Mouse (Mus musculus): Measurements from ENCODE around the gene Tsku.

DNA sequence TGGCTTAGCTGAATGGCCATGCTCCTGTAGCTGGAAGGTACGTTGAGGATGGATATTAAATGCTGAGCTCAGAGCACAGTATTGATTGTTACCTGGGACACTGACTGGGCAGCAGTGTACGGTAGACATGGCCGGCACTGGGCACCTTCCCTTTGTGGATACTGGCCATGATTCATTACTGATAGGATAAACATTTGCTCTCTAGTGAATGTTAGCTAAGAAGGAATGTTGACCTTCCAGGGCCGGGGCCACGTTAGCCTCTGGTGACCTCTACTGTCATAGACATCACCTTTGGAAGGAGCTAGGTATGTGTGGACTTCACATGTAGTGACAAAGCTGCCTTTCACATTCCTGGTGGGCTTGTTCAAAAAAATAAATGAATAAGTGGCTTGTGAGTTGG is 13.7 kb downstream of the Tsku start:
- TF ChIP-seq CTCF (IDR thresholded peaks at IDR 0.05; ENCODE audit: low read depth, low read length) (no peak), POLR2A (IDR thresholded peaks at IDR 0.05; ENCODE audit: insufficient read depth, low read length) (no peak)

Data from ES-Bruce4 (cell line).